23 mouse cellular contexts compared by ENCODE assay signal in genomic region chr16:87129021-87129420, GRCm38 (mm10).
DNase-seq lines count a peak whose midpoint lies in the region; ATAC-seq lines count a peak whose summit lies in the region.
"Had no signal": no experiment of that assay in that cellular context is flagged by ENCODE, and none has a peak within 500 bp of the region (broad histone marks: within the 10 kb centered on the region; RNA-seq: fewer than 3 reads in every experiment).

No protein-coding gene starts in this region.

- ATAC-seq in frontal cortex, adult (ENCODE audit: low TSS enrichment), result peak; percentile 75
- peak; percentile 43; the same call in 1 of the 2 replicates for ATAC-seq in hindbrain, embryonic 14.5 days (ENCODE audit: low FRiP score)
- no peak for ATAC-seq in hindbrain, embryonic 11.5 days (ENCODE audit: low FRiP score)
- no peak for ATAC-seq in lung, embryonic 15.5 days (ENCODE audit: borderline replicate concordance, extremely low read depth, low FRiP score, low TSS enrichment)
- no peak for ATAC-seq in cerebellum, adult (ENCODE audit: insufficient number of reproducible peaks, low FRiP score, low TSS enrichment)
- ATAC-seq: liver, embryonic 12.5 days had no signal

- no peak overlapping the region for H3K27ac ChIP-seq in hindbrain, embryonic 14.5 days
- H3K27ac ChIP-seq in hindbrain, embryonic 11.5 days (ENCODE audit: low read depth, low read length), result no peak overlapping the region
- H3K27ac ChIP-seq in lung, embryonic 15.5 days, result peak overlapping the region; percentile 52; the same call in 1 of the 2 replicates
- H3K27ac ChIP-seq in brown adipose tissue, adult 24 weeks (replicated peaks; ENCODE audit: low read depth, low read length), result peak overlapping the region; percentile 98
- H3K27ac ChIP-seq: kidney, postnatal 0 days; limb, embryonic 13.5 days; liver, embryonic 12.5 days; midbrain, embryonic 10.5 days; neural tube, embryonic 13.5 days had no signal

- no peaks in the 10 kb centered on the region for H3K36me3 ChIP-seq in hindbrain, embryonic 14.5 days (replicated peaks; ENCODE audit: control insufficient read depth, insufficient read depth)
- H3K36me3 ChIP-seq in hindbrain, embryonic 11.5 days (ENCODE audit: control insufficient read depth, insufficient read depth, low read length), result no peaks in the 10 kb centered on the region
- no peaks in the 10 kb centered on the region for H3K36me3 ChIP-seq in lung, embryonic 15.5 days
- H3K36me3 ChIP-seq: limb, embryonic 13.5 days; liver, embryonic 12.5 days; midbrain, embryonic 10.5 days; neural tube, embryonic 13.5 days had no signal

- H3K9me3 ChIP-seq in hindbrain, embryonic 14.5 days (ENCODE audit: control insufficient read depth, low read length), result no peaks in the 10 kb centered on the region
- no peaks in the 10 kb centered on the region for H3K9me3 ChIP-seq in hindbrain, embryonic 11.5 days (ENCODE audit: control insufficient read depth, low read length)
- H3K9me3 ChIP-seq in lung, embryonic 15.5 days, result no peaks in the 10 kb centered on the region
- H3K9me3 ChIP-seq: limb, embryonic 13.5 days; midbrain, embryonic 10.5 days; neural tube, embryonic 13.5 days had no signal

- H3K4me3 ChIP-seq in hindbrain, embryonic 14.5 days (replicated peaks; ENCODE audit: low read length), result no peak overlapping the region
- no peak overlapping the region for H3K4me3 ChIP-seq in hindbrain, embryonic 11.5 days (ENCODE audit: low read depth, low read length)
- no peak overlapping the region for H3K4me3 ChIP-seq in lung, embryonic 15.5 days
- no peak overlapping the region for H3K4me3 ChIP-seq in brown adipose tissue, adult 24 weeks (ENCODE audit: insufficient read depth, low read depth, low read length)
- H3K4me3 ChIP-seq: limb, embryonic 13.5 days; liver, embryonic 12.5 days; midbrain, embryonic 10.5 days; myocyte; neural tube, embryonic 13.5 days had no signal

- no peaks in the 10 kb centered on the region for H3K4me1 ChIP-seq in hindbrain, embryonic 14.5 days (replicated peaks; ENCODE audit: control insufficient read depth, insufficient read depth, low read length)
- no peaks in the 10 kb centered on the region for H3K4me1 ChIP-seq in hindbrain, embryonic 11.5 days (replicated peaks; ENCODE audit: control insufficient read depth, insufficient read depth, low read length)
- no peaks in the 10 kb centered on the region for H3K4me1 ChIP-seq in lung, embryonic 15.5 days
- peaks cover 2% of the 10 kb centered on the region; the same call in 1 of the 2 replicates for H3K4me1 ChIP-seq in brown adipose tissue, adult 24 weeks (ENCODE audit: control insufficient read depth, insufficient read depth, insufficient read length, low read length)
- H3K4me1 ChIP-seq: liver, embryonic 12.5 days; midbrain, embryonic 10.5 days; neural tube, embryonic 13.5 days had no signal

- no peak for DNase-seq in frontal cortex, postnatal 25 days (ENCODE audit: low spot score in 2 of 2)
- no peak for DNase-seq in hindbrain, embryonic 14.5 days (ENCODE audit: low spot score)
- no peak for DNase-seq in hindbrain, embryonic 11.5 days (ENCODE audit: low spot score)
- DNase-seq in lung, postnatal 14 days, result no peak
- DNase-seq: adrenal gland, adult 2 months; B cell, adult 2 months; cerebellum, adult 9-10 months; kidney, adult 2 months; retina, postnatal 1 day; spleen, adult 18-20 months; thymus, postnatal 14 days had no signal

- H3K9ac ChIP-seq in hindbrain, embryonic 14.5 days, result no peak overlapping the region
- no peak overlapping the region for H3K9ac ChIP-seq in hindbrain, embryonic 11.5 days (ENCODE audit: low read depth, low read length)
- no peak overlapping the region for H3K9ac ChIP-seq in lung, embryonic 15.5 days
- H3K9ac ChIP-seq: limb, embryonic 13.5 days; liver, embryonic 12.5 days; neural tube, embryonic 13.5 days had no signal

- H3K27me3 ChIP-seq in hindbrain, embryonic 14.5 days (ENCODE audit: control insufficient read depth, insufficient read depth, low read length), result no peaks in the 10 kb centered on the region
- no peaks in the 10 kb centered on the region for H3K27me3 ChIP-seq in hindbrain, embryonic 11.5 days (ENCODE audit: control insufficient read depth, insufficient read depth, low read length)
- H3K27me3 ChIP-seq in lung, embryonic 15.5 days, result no peaks in the 10 kb centered on the region
- H3K27me3 ChIP-seq: CH12.LX; limb, embryonic 13.5 days; liver, embryonic 12.5 days; neural tube, embryonic 13.5 days had no signal

- H3K4me2 ChIP-seq in hindbrain, embryonic 14.5 days (replicated peaks), result no peak overlapping the region
- no peak overlapping the region for H3K4me2 ChIP-seq in hindbrain, embryonic 11.5 days (replicated peaks; ENCODE audit: low read depth, low read length)
- H3K4me2 ChIP-seq in lung, embryonic 15.5 days, result no peak overlapping the region
- H3K4me2 ChIP-seq: heart, embryonic 11.5 days had no signal

- 99% methylated on average over 3 of the region's 3 CpGs for WGBS in hindbrain, embryonic 14.5 days
- 98% methylated on average over 3 of the region's 3 CpGs for WGBS in hindbrain, embryonic 11.5 days
- WGBS in lung, embryonic 15.5 days, result 89% methylated on average over 3 of the region's 3 CpGs

Comparison
In these comparisons a context has a peak if more than half of its experiments do, and no peak if none do; other contexts are left out.
1. ATAC-seq: peak in frontal cortex, adult (single experiment) and hindbrain, embryonic 14.5 days (single experiment); none in hindbrain, embryonic 11.5 days (single experiment), lung, embryonic 15.5 days (single experiment) and cerebellum, adult (single experiment).
2. H3K27ac ChIP-seq: peak in lung, embryonic 15.5 days (single experiment) and brown adipose tissue, adult 24 weeks (single experiment); none in hindbrain, embryonic 14.5 days (single experiment) and hindbrain, embryonic 11.5 days (single experiment).